Mouse (Mus musculus) R1 (cell line): ENCODE results near the gene Ascl1.

ENCODE experiments used
- DNase-seq: peaks from one replicate; pipeline ENCODE4 v3.0.0-alpha.2; 2018; ENCODE audit warnings: low read depth, low spot score

The Ascl1 gene

DNA sequence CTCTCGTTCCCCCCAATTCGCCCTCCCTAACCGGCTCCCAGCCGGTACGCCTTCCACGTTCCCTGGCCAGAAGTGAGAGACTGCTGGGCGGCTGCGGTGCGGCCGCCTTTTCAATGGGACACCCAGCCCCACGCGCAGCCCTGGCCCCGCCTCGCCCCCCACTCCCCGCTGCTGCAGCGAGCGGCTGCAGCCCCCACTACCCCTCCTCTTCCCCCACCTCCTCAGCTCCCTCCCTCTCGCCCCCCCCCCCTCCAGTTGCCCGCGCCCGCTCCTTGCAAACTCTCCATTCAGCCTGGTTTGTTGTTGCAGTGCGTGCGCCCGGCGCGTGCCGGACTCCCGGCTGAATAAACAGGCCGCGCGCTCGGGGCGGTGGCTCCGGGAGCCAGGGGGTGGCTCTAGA, at the start of gene Ascl1:
Gene Ascl1 (minus strand): TSS at position 85 of the 400 bp plus-strand sequence.
- DNase-seq, result peak; percentile 34

- DNase-seq, result no peak
These were observed 40.7 kb upstream of the Ascl1 start for GRCm38 (mm10) chr10:87534172-87534571.

GRCm38 (mm10) chr10:87521646-87522045, 28.2 kb upstream of the Ascl1 start, which contains the start of gene Pah:
Pah (plus strand) TSS chr10:87521795.
- no peak for DNase-seq

DNA sequence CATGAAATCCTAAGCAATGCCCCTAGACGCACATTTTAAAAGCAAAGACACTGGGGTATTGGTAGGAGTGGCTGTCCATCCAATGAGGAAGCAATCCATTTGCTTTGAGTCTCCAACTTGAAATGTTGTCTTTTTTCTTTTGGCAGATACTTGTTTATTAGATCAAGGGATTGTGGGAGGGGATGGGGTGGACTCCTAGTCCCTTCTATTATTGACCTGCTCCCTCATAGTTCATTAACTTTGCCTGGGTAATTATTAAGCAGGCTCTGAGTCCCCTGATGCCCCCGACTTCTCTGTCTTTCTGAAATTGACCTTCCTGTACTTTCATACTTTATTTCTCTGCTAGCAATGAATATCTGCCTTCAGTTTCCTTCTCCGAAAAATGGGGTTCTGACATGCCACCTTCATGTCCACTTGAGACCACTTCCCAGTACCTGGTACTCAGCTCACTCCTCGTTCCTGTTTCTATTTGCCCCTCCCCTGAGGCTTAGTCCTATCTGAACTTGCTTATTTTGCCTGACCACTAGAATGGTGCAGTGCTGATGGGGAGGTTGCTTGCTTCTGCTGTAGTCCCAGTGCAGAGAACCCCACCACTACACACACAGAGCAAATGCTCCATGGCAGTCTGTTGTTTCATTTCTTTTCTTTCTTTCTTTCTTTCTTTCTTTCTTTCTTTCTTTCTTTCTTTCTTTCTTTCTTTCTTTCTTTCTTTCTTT, 27.1 kb upstream of the Ascl1 start:
- no peak for DNase-seq

- no peak for DNase-seq
These were observed 25.1 kb upstream of the Ascl1 start for GRCm38 (mm10) chr10:87518585-87518984.

DNA sequence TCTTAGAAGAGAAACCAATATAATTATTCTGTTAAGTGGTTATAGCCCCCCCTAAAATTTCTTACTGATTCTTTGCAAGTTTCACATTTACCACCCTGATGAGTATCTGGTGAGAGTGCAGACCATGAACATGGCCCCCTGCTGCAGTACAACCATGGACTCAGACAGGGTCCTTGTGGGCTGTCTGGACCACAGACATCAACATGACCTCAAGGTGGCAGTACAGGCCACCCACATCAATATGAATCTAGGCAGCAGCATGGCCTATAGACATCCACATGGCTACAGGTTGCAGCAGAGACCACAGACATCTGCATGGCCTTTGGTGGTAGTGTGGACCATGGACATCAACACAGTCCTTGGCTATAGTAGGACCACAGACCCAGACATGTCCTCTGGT, 19.6 kb upstream of the Ascl1 start:
- DNase-seq, result peak; percentile 15

DNA sequence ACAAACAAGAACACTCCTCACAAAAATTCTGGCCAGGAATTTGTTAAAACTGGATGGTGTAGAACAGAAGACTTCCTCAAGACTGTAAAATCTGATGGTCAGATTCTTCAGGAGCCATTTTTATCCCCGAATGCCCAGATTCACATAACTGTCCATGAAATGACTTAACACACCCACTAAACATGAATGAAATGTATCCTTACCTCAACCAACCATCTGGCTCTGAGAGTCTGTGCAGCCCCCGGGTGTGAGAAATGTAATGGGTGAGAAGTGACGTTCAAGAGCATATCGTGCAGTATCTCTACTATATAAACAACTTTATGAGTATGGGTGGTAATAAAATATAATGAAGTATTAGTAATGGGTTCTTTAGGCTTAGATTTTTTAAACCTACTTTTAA, 15.1 kb upstream of the Ascl1 start:
- no peak for DNase-seq

- DNase-seq, result peak; percentile 39
These were observed 10.5 kb upstream of the Ascl1 start for GRCm38 (mm10) chr10:87503946-87504345.

- DNase-seq, result no peak
These were observed 8.8 kb upstream of the Ascl1 start for GRCm38 (mm10) chr10:87502283-87502682.

DNA sequence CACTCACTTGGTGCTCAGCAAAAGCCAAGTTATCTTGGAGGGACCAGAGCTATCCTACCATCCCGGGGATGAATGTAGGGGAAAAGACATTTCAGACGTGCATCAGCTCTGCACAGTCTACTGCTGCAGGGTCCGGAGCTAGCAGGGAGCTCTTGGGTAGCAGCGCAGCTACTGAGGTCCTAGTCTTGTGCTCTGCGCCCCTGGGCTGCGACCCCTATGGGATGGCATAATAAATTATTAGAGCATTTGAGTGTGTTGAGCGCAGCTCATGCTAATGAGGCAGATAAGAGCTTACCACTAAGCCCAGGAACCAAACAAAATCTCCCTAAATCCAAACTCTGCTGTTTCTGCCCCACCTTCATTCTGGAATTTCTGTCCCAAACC, 8.2 kb upstream of the Ascl1 start:
- no peak for DNase-seq

- DNase-seq, result no peak
These were observed 7.6 kb upstream of the Ascl1 start for GRCm38 (mm10) chr10:87500926-87501658.

- DNase-seq, result no peak
These were observed 3.6 kb upstream of the Ascl1 start for GRCm38 (mm10) chr10:87497056-87497455.

GRCm38 (mm10) chr10:87494596-87494995, 1.1 kb upstream of the Ascl1 start:
- no peak for DNase-seq

DNA sequence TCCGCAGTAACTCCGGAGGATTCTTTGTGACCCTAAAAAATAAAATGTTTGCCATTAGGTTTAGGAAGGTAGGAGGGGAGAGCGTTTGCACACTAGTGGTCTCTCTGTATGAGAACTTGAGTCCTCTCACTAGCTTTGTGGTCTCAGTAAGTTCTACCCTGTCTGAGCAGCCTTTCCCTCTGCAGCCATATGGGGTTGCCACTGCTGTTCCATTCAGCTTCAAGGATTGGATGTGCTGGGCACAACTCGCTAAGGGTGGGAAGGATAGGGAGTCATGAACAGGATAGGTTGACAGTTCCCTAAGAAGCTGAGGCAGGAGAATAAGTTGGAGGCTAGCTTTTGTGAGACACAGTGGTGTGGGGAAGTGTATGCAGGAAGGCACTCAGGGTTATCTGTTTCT, 716 bp upstream of the Ascl1 start:
- DNase-seq, result peak; percentile 23

- peak; percentile 59 for DNase-seq
These were observed 554 bp downstream of the Ascl1 start for GRCm38 (mm10) chr10:87492661-87493551.

DNA sequence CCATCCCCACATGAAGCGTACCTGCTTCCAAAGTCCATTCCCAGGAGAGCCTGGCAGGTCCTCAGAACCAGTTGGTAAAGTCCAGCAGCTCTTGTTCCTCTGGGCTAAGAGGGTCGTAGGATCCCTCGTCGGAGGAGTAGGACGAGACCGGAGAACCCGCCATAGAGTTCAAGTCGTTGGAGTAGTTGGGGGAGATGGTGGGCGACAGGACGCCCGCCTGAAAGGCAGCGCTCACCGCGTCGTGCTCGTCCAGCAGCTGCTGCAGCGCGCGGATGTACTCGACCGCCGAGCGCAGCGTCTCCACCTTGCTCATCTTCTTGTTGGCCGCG, 1.2 kb downstream of the Ascl1 start:
- DNase-seq, result no peak

DNA sequence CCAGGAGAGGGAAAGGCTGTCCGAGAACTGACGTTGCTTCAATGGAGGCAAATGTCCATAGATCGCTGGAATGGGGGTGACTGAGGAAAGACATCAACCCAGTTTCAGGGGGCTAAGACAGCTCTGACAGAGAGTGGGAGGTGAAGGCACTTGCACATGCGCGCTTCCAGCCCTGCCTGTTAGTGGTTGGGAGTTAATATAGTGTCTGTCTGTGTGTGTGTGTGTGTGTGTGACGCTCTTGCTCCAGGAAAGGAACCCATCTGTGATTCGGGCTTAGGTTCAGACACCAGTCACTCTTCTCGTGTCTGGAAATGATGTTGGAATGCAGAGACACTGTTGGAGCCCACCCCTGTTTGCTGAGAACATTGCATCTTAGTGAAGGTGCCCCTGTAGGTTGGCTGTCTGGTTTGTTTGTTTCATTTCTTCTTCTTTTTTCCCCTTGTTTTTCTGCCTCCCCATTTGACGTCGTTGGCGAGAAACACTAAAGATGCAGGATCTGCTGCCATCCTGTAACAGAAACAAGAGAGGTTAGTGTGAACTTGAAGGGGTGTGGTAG, 1.9 kb downstream of the Ascl1 start:
- no peak for DNase-seq

DNA sequence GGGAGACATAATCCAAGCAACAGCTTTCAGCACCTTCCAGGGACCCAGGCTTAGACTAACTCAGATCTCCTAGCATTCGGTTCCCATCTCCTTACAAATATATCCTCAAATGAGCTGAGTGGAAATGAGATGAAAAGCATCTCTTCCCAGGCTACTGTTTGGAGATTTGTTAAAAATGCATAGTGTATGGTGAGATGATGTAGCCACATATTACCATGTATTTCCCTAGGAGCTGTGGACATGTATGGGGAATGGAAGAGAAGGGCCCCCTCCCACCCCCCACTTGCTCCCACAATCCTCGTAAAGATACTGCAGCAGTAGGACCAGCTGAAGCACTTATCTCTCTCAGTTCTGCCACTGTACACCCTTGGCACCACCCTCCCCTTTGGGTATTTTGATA, 3.1 kb downstream of the Ascl1 start:
- DNase-seq, result no peak

DNA sequence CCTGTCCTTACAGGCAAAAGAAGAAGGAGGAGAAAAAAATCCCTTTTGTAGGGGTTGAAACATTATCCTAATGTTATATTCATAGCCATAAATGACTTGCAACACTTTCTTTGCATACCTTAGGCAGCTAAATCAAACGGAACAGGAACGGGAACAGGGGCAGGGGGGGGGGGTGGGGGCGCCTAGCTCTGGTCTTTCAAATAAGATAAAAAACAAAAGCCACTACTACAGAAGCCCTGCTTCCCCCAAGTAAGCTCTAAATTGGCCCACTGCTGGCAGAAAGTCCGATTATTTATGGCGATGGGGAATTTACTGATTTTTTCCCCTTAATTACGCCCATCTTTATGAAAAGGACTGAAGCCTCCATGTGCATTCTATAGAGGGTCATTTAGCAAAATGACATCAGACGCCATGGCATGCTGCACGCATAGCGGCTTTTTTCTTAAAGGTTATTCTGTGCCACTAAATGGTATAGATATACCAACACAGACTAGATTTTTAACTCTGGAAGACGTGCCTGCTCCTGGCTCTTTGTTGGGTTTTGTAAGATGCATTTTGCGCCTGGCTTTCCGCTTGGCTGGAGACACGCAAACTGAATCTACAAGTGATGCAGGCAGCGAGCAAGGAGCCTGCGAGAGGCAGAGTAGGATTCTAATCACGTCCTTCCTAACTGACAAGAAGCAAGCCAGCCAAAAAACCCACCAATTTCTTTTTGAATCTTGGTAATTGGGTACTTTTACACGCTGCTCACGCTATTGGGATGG, 4.0 kb downstream of the Ascl1 start:
- DNase-seq, result no peak

DNA sequence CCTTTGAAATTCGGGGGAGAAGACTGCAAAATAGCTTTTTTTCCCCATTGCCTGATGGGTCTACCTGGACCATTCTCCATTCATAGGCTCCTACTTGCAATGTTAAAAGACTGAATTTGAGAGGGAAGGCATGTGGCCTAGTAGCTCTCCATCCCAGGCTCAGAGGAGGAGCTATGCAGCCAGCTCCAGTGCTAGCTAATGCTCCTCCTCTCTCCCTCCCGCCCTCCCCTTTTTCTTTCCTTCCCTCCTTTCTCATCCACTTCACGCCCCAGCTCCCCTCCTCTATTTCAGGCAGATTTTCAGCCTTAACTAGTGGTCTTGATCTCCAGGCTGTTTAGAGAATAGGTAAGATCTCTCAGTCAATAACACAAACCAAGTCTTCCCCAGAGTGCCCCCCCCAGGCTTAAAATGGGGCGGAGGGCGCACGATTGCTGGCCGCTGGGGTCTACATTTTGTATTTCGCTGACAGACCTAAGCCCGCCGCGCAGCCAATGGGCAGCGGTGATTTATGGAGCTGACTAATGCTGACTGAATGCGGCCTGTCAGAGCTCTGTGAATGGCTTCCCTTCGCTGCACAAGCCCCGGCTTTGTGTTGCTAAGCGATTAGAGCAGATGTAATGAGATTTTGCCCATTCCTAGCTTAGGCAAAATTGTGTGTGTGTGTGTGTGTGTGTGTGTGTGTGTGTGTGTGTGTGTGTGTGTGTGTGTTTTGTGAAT, 4.9 kb downstream of the Ascl1 start:
- peak; percentile 50 for DNase-seq
